Mouse (Mus musculus) thymus, adult 2 months (tissue): ENCODE results near the gene Fkbp15. TPM values are rescaled to one million over a fixed set of nuclear protein-coding genes. Genes with fewer than 3 reads are reported as not detected.

Experiments used
- DNase-seq: peaks from one replicate; pipeline ENCODE4 v3.0.0; 2021
- H3K27ac ChIP-seq: fragments of 200-500 bp; 2 replicates; pipeline ENCODE4 v1.5.1; 2012; ENCODE audit warnings: low read length, control low read depth; ENCODE audit not compliant: control insufficient read depth, insufficient read depth
- H3K27me3 ChIP-seq: fragments of 200-500 bp; 2 replicates; pipeline ENCODE4 v1.6.1; 2012; ENCODE audit warnings: mild to moderate bottlenecking, low read length, moderate library complexity, mixed read lengths; ENCODE audit not compliant: control insufficient read depth, insufficient read depth
- H3K36me3 ChIP-seq: fragments of 200-500 bp; 2 replicates; pipeline ENCODE4 v1.6.1; 2012; ENCODE audit warnings: mild to moderate bottlenecking, low read length, moderate library complexity; ENCODE audit not compliant: control insufficient read depth, insufficient read depth
- H3K4me1 ChIP-seq: fragments of 200-500 bp; replicated peaks from 2 replicates; pipeline ENCODE4 v1.6.1; 2012; ENCODE audit warnings: low read length; ENCODE audit not compliant: control insufficient read depth, insufficient read depth
- H3K4me3 ChIP-seq: fragments of 200-500 bp; 2 replicates; pipeline ENCODE4 v1.5.1; 2012; ENCODE audit warnings: mild to moderate bottlenecking, low read length, control low read depth, moderate library complexity; ENCODE audit not compliant: control insufficient read depth, insufficient read depth
- CTCF ChIP-seq: fragments of 200-500 bp; IDR thresholded peaks from 2 replicates; pipeline ENCODE4 v1.5.1; 2012; ENCODE audit warnings: mild to moderate bottlenecking, control low read depth, low read length, moderate library complexity, borderline replicate concordance; ENCODE audit not compliant: control insufficient read depth, poor library complexity, insufficient read depth; ENCODE audit errors: extremely low read depth
- POLR2A ChIP-seq: fragments of 200-500 bp; IDR thresholded peaks from 2 replicates; pipeline ENCODE4 v1.6.1; 2012; ENCODE audit warnings: mild to moderate bottlenecking, low read length, control low read depth, moderate library complexity; ENCODE audit not compliant: control insufficient read depth, poor library complexity, insufficient read depth; ENCODE audit errors: extremely low read depth
- WGBS: fragments of 180-500 bp; shearing (Covaris S2); methylation state at CpG from one replicate; pipeline ENCODE4 v1.1.7; 2018; 5-methylcytosine and 5-hydroxymethylcytosine counted together
- polyA plus RNA-seq: library from polyadenylated mRNA; depleted of rRNA; stranded (reverse); fragments of >200 nt; gene quantifications from 2 replicates; pipeline ENCODE4 v1.2.3, GENCODE M21; 2012

The Fkbp15 gene
- polyA plus RNA-seq, 1 experiment, result 59.3 TPM

DNA sequence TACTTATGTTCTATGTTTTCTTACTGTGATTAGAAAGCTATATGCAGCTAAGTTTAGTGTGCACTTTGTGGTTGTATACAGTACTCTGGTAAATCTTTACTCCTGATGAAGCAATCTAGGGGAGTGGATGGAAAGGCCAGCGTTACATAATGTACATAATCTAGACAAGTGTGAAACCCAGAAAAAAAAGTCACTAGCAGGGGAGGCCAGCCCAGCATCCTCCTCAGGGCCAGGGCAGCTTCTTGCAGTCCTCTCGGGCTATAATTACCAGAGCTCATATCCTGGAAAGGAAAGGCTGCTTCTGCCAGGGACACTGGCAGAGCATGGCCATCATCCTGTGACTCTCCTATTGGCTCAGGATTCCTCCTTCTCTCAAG is 12.0 kb downstream of the Fkbp15 start:
- 94% methylated on average over 2 of the region's 2 CpGs for WGBS
- no peaks in the 10 kb centered on the region for H3K4me1 ChIP-seq
- no peaks in the 10 kb centered on the region for H3K27me3 ChIP-seq
- H3K36me3 ChIP-seq, result peaks cover 31% of the 10 kb centered on the region
- TF ChIP-seq CTCF, result no peak
- no peak for TF ChIP-seq POLR2A
- DNase-seq, result no peak
- H3K27ac ChIP-seq, result no peak overlapping the region
- H3K4me3 ChIP-seq, result no peak overlapping the region

DNA sequence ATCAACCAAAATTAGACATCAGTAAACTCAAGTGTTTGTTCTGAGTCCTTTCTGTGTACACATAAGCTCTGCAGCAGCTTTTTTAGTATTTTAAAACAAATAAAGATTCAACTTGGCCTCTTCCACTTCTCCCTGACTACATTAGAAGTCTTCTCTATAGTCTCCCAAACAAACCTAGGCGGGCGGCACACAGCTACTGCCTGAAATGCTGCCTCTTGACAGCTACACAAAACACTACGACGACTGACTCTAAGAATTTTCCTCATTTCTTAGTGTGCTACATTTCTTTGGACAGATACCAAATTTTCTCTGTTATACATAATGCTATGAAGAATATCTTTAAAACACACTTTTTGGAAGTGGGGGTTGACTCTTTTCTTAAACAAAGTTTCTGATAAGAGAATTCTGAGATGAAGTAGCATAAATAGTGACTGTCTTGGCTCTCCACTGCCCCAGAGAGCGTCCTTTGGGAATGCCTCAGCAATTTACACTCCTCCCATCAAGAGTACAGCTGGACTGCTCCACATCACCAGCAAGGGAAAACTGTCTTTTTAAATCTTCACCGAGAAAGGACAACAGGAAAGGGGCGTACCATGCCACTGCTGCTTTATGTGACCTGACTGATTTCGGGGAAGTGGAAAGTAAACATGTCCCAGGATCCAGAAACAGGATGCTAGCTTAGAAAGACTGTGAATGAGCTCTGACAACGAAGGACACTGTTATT is 12.6 kb downstream of the Fkbp15 start:
- DNase-seq, result no peak
- Histone ChIP-seq H3K4me1 (no peaks in the 10 kb centered on the region), H3K27me3 (no peaks in the 10 kb centered on the region), H3K36me3 (peaks cover 32% of the 10 kb centered on the region), H3K4me3 (no peak overlapping the region), H3K27ac (no peak overlapping the region)
- 82% methylated on average over 9 of the region's 9 CpGs for WGBS
- TF ChIP-seq CTCF, result no peak
- no peak for TF ChIP-seq POLR2A

DNA sequence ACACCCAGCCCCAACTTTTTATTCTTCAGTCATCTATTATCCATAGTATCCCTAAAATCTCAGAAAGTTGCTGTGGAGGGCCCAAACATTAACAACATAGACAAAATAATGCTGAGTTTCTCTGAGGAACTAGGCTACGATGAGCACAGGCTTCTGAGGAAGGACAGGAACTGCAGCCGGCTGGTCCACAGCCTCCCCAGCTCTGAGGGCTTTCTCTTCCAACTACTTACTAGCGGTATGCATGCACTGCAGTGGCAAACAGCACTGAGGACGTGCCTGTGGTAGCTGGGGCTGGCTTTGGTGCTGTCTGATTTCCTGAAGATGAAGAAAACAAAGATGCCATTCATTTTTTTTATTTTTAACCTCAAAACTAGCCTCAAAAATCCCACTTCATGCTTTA is 14.5 kb downstream of the Fkbp15 start:
- no peaks in the 10 kb centered on the region for H3K4me1 ChIP-seq
- H3K27ac ChIP-seq, result no peak overlapping the region
- no peaks in the 10 kb centered on the region for H3K27me3 ChIP-seq
- no peak overlapping the region for H3K4me3 ChIP-seq
- TF ChIP-seq CTCF (no peak), POLR2A (no peak)
- WGBS, result 62% methylated on average over 4 of the region's 4 CpGs
- no peak for DNase-seq
- peaks cover 31% of the 10 kb centered on the region for H3K36me3 ChIP-seq

DNA sequence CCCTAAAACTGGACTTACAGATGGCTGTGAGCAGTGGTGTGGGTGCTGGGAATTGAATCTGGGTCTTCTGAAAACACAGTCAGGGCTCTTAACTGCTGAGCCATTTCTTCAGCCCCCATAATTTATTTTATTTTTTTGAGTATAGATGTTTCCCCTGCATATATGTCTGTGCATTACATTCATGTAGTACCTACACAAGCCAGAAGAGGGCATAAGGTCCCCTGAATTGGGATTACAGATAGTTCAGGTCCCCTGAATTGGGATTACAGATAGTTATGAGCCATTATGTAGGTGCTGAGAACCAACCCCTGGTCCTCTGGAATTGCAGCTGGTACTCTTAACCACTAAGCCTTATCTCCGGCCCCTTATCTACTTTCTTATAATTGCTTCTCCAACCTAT is 16.3 kb downstream of the Fkbp15 start:
- H3K27me3 ChIP-seq, result no peaks in the 10 kb centered on the region
- no peak for TF ChIP-seq POLR2A
- TF ChIP-seq CTCF, result no peak
- WGBS, result 96% methylated on average over 1 of the region's 1 CpGs
- H3K4me3 ChIP-seq, result no peak overlapping the region
- no peaks in the 10 kb centered on the region for H3K4me1 ChIP-seq
- DNase-seq, result peak; percentile 34
- H3K36me3 ChIP-seq, result peaks cover 47% of the 10 kb centered on the region
- H3K27ac ChIP-seq, result no peak overlapping the region

DNA sequence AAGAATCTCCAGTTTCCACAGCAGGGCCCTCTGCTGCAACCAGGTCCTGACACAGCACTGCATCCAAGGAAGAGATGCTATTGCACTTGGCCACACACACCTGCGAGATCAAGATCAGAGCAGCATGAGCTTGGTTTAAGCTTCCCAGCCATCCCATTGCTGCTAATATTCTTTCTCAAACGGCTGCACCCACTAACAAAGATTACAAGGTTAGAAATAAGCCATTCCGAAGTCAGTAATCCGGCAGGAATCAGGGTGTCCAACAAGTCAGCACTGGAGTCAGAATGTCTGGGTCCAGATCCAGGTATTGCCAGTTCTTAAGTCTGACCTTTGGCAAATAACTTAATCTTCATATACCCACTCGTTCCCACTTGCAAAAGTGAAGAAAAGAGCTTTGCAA is 21.8 kb downstream of the Fkbp15 start:
- WGBS, result 97% methylated on average over 5 of the region's 5 CpGs
- no peak overlapping the region for H3K27ac ChIP-seq
- no peaks in the 10 kb centered on the region for H3K4me1 ChIP-seq
- H3K36me3 ChIP-seq, result peaks cover 63% of the 10 kb centered on the region
- TF ChIP-seq CTCF, result no peak
- no peak for TF ChIP-seq POLR2A
- DNase-seq, result no peak
- no peaks in the 10 kb centered on the region for H3K27me3 ChIP-seq
- no peak overlapping the region for H3K4me3 ChIP-seq

DNA sequence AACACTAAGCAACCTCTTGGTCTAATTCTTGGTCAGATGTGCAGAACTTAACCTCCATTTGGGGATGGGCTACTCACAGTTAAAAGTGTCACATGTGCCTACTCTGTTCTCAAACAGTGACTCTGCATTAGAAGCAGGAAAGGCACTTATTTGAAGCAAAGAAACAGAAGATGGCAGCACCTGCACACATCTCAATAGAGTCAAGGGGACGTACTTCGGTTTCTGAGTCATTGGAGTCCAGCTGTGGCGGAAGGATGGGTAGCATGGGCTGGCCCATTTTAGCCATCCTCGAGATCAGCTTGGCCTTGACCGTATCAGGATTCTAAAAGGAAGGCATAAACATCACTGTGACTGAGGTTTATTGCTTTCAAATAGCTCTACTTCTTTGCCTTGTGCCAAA is 28.4 kb downstream of the Fkbp15 start:
- DNase-seq, result no peak
- Histone ChIP-seq H3K4me3 (no peak overlapping the region), H3K4me1 (no peaks in the 10 kb centered on the region), H3K27me3 (no peaks in the 10 kb centered on the region), H3K36me3 (peaks cover 75% of the 10 kb centered on the region), H3K27ac (no peak overlapping the region)
- WGBS, result 94% methylated on average over 5 of the region's 5 CpGs
- TF ChIP-seq CTCF, result no peak
